In genomic region chr4:83102022-83102421, GRCm38 (mm10) we compare ENCODE assay signal across 23 mouse cellular contexts. TPM values are rescaled to one million over a fixed set of nuclear protein-coding genes. Genes with fewer than 3 reads are reported as not detected.
A peak's percentile ranks its signal among the peaks of the same experiment; 100 is the strongest.
DNase-seq lines count a peak whose midpoint lies in the region; ATAC-seq and TF ChIP-seq lines count a peak whose summit lies in the region.
"Had no signal": no experiment of that assay in that cellular context is flagged by ENCODE, and none has a peak within 500 bp of the region (broad histone marks: within the 10 kb centered on the region; RNA-seq: fewer than 3 reads in every experiment).

No protein-coding gene starts in this region.

- H3K36me3 ChIP-seq in heart, embryonic 12.5 days, result no peaks in the 10 kb centered on the region
- no peaks in the 10 kb centered on the region for H3K36me3 ChIP-seq in kidney, postnatal 0 days (ENCODE audit: insufficient read depth, low read length)
- H3K36me3 ChIP-seq in kidney, adult 2 months (ENCODE audit: control insufficient read depth, insufficient read depth, low read length), result no peaks in the 10 kb centered on the region
- H3K36me3 ChIP-seq in lung, postnatal 0 days (ENCODE audit: insufficient read depth, low read length), result no peaks in the 10 kb centered on the region
- no peaks in the 10 kb centered on the region for H3K36me3 ChIP-seq in midbrain, postnatal 0 days (ENCODE audit: insufficient read depth, low read length)

- DNase-seq in heart, postnatal 36 days, result no peak
- peak; percentile 71 for DNase-seq in kidney, postnatal 0 days (ENCODE audit: low spot score)
- no peak for DNase-seq in kidney, adult 2 months
- DNase-seq in lung, postnatal 0 days (ENCODE audit: low spot score), result peak; percentile 64
- no peak for DNase-seq in lung, postnatal 36 days
- DNase-seq in B cell, adult 2 months, result no peak
- no peak for DNase-seq in midbrain, postnatal 0 days (ENCODE audit: low spot score)
- DNase-seq: adrenal gland, postnatal 25 days; cerebellum, adult 11 months; cerebellum, postnatal 10 days; gastrocnemius, postnatal 10 days; lung, postnatal 10 days; midbrain, embryonic 14.5 days; spleen, adult 18-20 months had no signal

- 0 out of 2 replicates have a peak, but pooled peaks have one; percentile 9 for TF ChIP-seq EP300 in lung, postnatal 0 days (IDR thresholded peaks at IDR 0.05)

- intact Hi-C loops in heart, postnatal 36 days (cut with DNase I), result no loop called here

- peaks cover 7% of the 10 kb centered on the region; the same call in 1 of the 2 replicates for H3K9me3 ChIP-seq in heart, embryonic 12.5 days (replicated peaks)
- H3K9me3 ChIP-seq in kidney, postnatal 0 days (replicated peaks; ENCODE audit: low read length), result no peaks in the 10 kb centered on the region
- H3K9me3 ChIP-seq in lung, postnatal 0 days (ENCODE audit: low read length), result no peaks in the 10 kb centered on the region
- no peaks in the 10 kb centered on the region for H3K9me3 ChIP-seq in midbrain, postnatal 0 days (ENCODE audit: low read length)
- H3K9me3 ChIP-seq: forebrain, embryonic 13.5 days had no signal

- H3K27ac ChIP-seq in heart, embryonic 12.5 days (ENCODE audit: poor library complexity, severe bottlenecking), result 0 out of 2 replicates have a peak overlapping the region, but pooled peaks have one; percentile 47
- H3K27ac ChIP-seq in kidney, postnatal 0 days, result peak overlapping the region; percentile 68; the same call in 1 of the 2 replicates
- H3K27ac ChIP-seq in kidney, adult 2 months (ENCODE audit: insufficient read depth, low read depth, low read length), result no peak overlapping the region
- 0 out of 2 replicates have a peak overlapping the region, but pooled peaks have one; percentile 26 for H3K27ac ChIP-seq in lung, postnatal 0 days (ENCODE audit: low read length)
- H3K27ac ChIP-seq in midbrain, postnatal 0 days (ENCODE audit: low read depth, low read length), result no peak overlapping the region
- H3K27ac ChIP-seq: forebrain, embryonic 13.5 days; hindbrain, embryonic 14.5 days had no signal

- no peak overlapping the region for H3K4me3 ChIP-seq in heart, embryonic 12.5 days
- H3K4me3 ChIP-seq in kidney, postnatal 0 days (replicated peaks; ENCODE audit: low read depth, low read length), result no peak overlapping the region
- no peak overlapping the region for H3K4me3 ChIP-seq in kidney, adult 2 months (ENCODE audit: insufficient read depth, low read depth, low read length)
- no peak overlapping the region for H3K4me3 ChIP-seq in lung, postnatal 0 days (ENCODE audit: low read depth, low read length)
- no peak overlapping the region for H3K4me3 ChIP-seq in midbrain, postnatal 0 days (ENCODE audit: low read depth, low read length)
- H3K4me3 ChIP-seq: erythroblast, embryonic 14.5 days; forebrain, embryonic 13.5 days; megakaryocyte, embryonic 14.5 days; myocyte had no signal

- no peak for TF ChIP-seq CTCF in kidney, postnatal 0 days (IDR thresholded peaks at IDR 0.05; ENCODE audit: low read depth)
- TF ChIP-seq CTCF in kidney, adult 2 months (conservative IDR thresholded peaks at IDR 0.05; ENCODE audit: insufficient read depth, insufficient read length, low read depth, low read length), result no peak
- TF ChIP-seq CTCF in lung, postnatal 0 days (IDR thresholded peaks at IDR 0.05), result no peak
- TF ChIP-seq CTCF in midbrain, postnatal 0 days (IDR thresholded peaks at IDR 0.05), result no peak

- no peak overlapping the region for H3K9ac ChIP-seq in heart, embryonic 12.5 days
- H3K9ac ChIP-seq in kidney, postnatal 0 days (ENCODE audit: low read depth, low read length), result no peak overlapping the region
- no peak overlapping the region for H3K9ac ChIP-seq in lung, postnatal 0 days (replicated peaks; ENCODE audit: low read depth)
- no peak overlapping the region for H3K9ac ChIP-seq in midbrain, postnatal 0 days (replicated peaks; ENCODE audit: low read length, poor library complexity, severe bottlenecking)
- H3K9ac ChIP-seq: forebrain, embryonic 13.5 days; hindbrain, embryonic 14.5 days had no signal

- no peaks in the 10 kb centered on the region for H3K27me3 ChIP-seq in heart, embryonic 12.5 days (replicated peaks)
- no peaks in the 10 kb centered on the region for H3K27me3 ChIP-seq in kidney, postnatal 0 days (ENCODE audit: insufficient read depth, low read length)
- H3K27me3 ChIP-seq in kidney, adult 2 months (replicated peaks; ENCODE audit: control insufficient read depth, insufficient read depth, low read length), result no peaks in the 10 kb centered on the region
- no peaks in the 10 kb centered on the region for H3K27me3 ChIP-seq in lung, postnatal 0 days (replicated peaks; ENCODE audit: insufficient read depth, low read length)
- H3K27me3 ChIP-seq in midbrain, postnatal 0 days (ENCODE audit: insufficient read depth, low read length), result no peaks in the 10 kb centered on the region
- H3K27me3 ChIP-seq: CH12.LX; forebrain, embryonic 13.5 days; megakaryocyte, embryonic 14.5 days had no signal

- H3K4me1 ChIP-seq in heart, embryonic 12.5 days (replicated peaks), result peaks cover 44% of the 10 kb centered on the region
- no peaks in the 10 kb centered on the region for H3K4me1 ChIP-seq in kidney, postnatal 0 days (replicated peaks; ENCODE audit: insufficient read depth, low read length)
- H3K4me1 ChIP-seq in kidney, adult 2 months (ENCODE audit: control insufficient read depth, insufficient read depth, low read length), result no peaks in the 10 kb centered on the region
- no peaks in the 10 kb centered on the region for H3K4me1 ChIP-seq in lung, postnatal 0 days (ENCODE audit: insufficient read depth, low read depth, low read length)
- H3K4me1 ChIP-seq in midbrain, postnatal 0 days (ENCODE audit: insufficient read depth, low read length), result no peaks in the 10 kb centered on the region
- H3K4me1 ChIP-seq: forebrain, embryonic 13.5 days; megakaryocyte, embryonic 14.5 days had no signal

- no peak for TF ChIP-seq POLR2A in kidney, adult 2 months (IDR thresholded peaks at IDR 0.05; ENCODE audit: low read depth, low read length)

- H3K4me2 ChIP-seq in heart, embryonic 12.5 days, result no peak overlapping the region
- no peak overlapping the region for H3K4me2 ChIP-seq in kidney, postnatal 0 days (ENCODE audit: low read length)
- H3K4me2 ChIP-seq in lung, postnatal 0 days (replicated peaks; ENCODE audit: low read depth, low read length), result no peak overlapping the region
- no peak overlapping the region for H3K4me2 ChIP-seq in midbrain, postnatal 0 days (ENCODE audit: low read depth, low read length, poor library complexity, severe bottlenecking)
- H3K4me2 ChIP-seq: forebrain, embryonic 13.5 days; hindbrain, embryonic 14.5 days; liver, embryonic 11.5 days had no signal

- WGBS in heart, embryonic 12.5 days, result 55% methylated on average over 3 of the region's 3 CpGs
- 27% methylated on average over 3 of the region's 3 CpGs for WGBS in kidney, postnatal 0 days
- 44% methylated on average over 3 of the region's 3 CpGs for WGBS in kidney, adult 2 months
- WGBS in lung, postnatal 0 days, result 45% methylated on average over 3 of the region's 3 CpGs
- WGBS in midbrain, postnatal 0 days, result 80% methylated on average over 3 of the region's 3 CpGs

- no peak for ATAC-seq in heart, embryonic 12.5 days (ENCODE audit: insufficient number of reproducible peaks, low FRiP score)
- peak; percentile 74; the same call in 1 of the 2 replicates for ATAC-seq in kidney, postnatal 0 days (replicated peaks; ENCODE audit: low FRiP score, low read depth)
- peak; percentile 82 for ATAC-seq in lung, postnatal 0 days
- ATAC-seq in midbrain, postnatal 0 days (ENCODE audit: low FRiP score), result no peak
- ATAC-seq: forebrain, embryonic 13.5 days had no signal

RNA-seq across cellular contexts. Expression of gene Frem1, which starts 49.9 kb away (rescaled TPM):
- polyA plus RNA-seq in heart, embryonic 12.5 days (2016; fragmentation: Nextera tagmentation; extraction: Ambion mirVana), result 8.3 and 10.2 TPM in 2 replicates
- under 1 TPM; 0.25 to 0.30 TPM for total RNA-seq in heart, postnatal 36 days (2021)
- polyA plus RNA-seq in kidney, postnatal 0 days (2015; fragmentation: Nextera tagmentation; extraction: Ambion mirVana), result 18.7 and 19.0 TPM in 2 replicates
- polyA plus RNA-seq in kidney, adult 2 months (2012; rRNA removed), result 4.5 and 4.6 TPM in 2 replicates
- polyA plus RNA-seq in lung, postnatal 0 days (2015; fragmentation: Nextera tagmentation; extraction: Ambion mirVana), result 14.3 and 16.2 TPM in 2 replicates
- 4.0 and 5.1 TPM in 2 replicates for total RNA-seq in midbrain, postnatal 0 days (2014; rRNA removed)
- polyA plus RNA-seq in midbrain, postnatal 0 days (2015; fragmentation: Nextera tagmentation; extraction: Ambion mirVana), result 1.0 and 1.1 TPM in 2 replicates
- total RNA-seq: CH12.LX, MEL had no signal
- polyA plus RNA-seq: erythroblast, embryonic 14.5 days had no signal

Comparison
In these comparisons a context has a peak if more than half of its experiments do, and no peak if none do; other contexts are left out.
1. H3K27ac ChIP-seq: peak in heart, embryonic 12.5 days (single experiment), kidney, postnatal 0 days (single experiment) and lung, postnatal 0 days (single experiment); none in kidney, adult 2 months (single experiment) and midbrain, postnatal 0 days (single experiment).
2. DNase-seq: peak in kidney, postnatal 0 days (single experiment) and lung, postnatal 0 days (single experiment); none in heart, postnatal 36 days (0 of 2), kidney, adult 2 months (single experiment), lung, postnatal 36 days (single experiment), B cell, adult 2 months (0 of 2) and midbrain, postnatal 0 days (single experiment).
3. ATAC-seq: peak in kidney, postnatal 0 days (single experiment) and lung, postnatal 0 days (single experiment); none in heart, embryonic 12.5 days (single experiment) and midbrain, postnatal 0 days (single experiment).